Mouse (Mus musculus) neural tube, embryonic 13.5 days (tissue): ENCODE data around the gene Tmem63c. TPM values are rescaled to one million over a fixed set of nuclear protein-coding genes. Genes with fewer than 3 reads are reported as not detected.

Experiments used
- ATAC-seq: fragments of 200-750 bp; cut with Nextera tagmentation; 2 replicates; pipeline ENCODE4 v1.8.0; 2017; ENCODE audit warnings: low read depth, mild to moderate bottlenecking, moderate TSS enrichment, moderate library complexity
- H3K27ac ChIP-seq: fragments of 300-500 bp; sonication (generic); replicated peaks from 2 replicates; pipeline ENCODE4 v1.5.1; 2015; ENCODE audit warnings: moderate library complexity, mild to moderate bottlenecking, inconsistent platforms
- H3K27me3 ChIP-seq: fragments of 300-500 bp; sonication (generic); 2 replicates; pipeline ENCODE4 v1.6.1; 2015; ENCODE audit warnings: mild to moderate bottlenecking, inconsistent platforms
- H3K36me3 ChIP-seq: fragments of 300-500 bp; sonication (generic); 2 replicates; pipeline ENCODE4 v1.6.1; 2015; ENCODE audit warnings: mild to moderate bottlenecking, inconsistent platforms
- H3K4me1 ChIP-seq: fragments of 300-500 bp; sonication (generic); replicated peaks from 2 replicates; pipeline ENCODE4 v1.6.1; 2015; ENCODE audit warnings: inconsistent platforms
- H3K4me2 ChIP-seq: fragments of 300-500 bp; sonication (generic); 2 replicates; pipeline ENCODE4 v1.6.1; 2015; ENCODE audit warnings: inconsistent platforms, mild to moderate bottlenecking, moderate library complexity
- H3K4me3 ChIP-seq: fragments of 300-500 bp; sonication (generic); 2 replicates; pipeline ENCODE4 v1.5.1; 2015; ENCODE audit warnings: mild to moderate bottlenecking, inconsistent platforms
- H3K9ac ChIP-seq: fragments of 300-500 bp; sonication (generic); 2 replicates; pipeline ENCODE4 v1.6.1; 2015; ENCODE audit warnings: moderate library complexity, mild to moderate bottlenecking, inconsistent platforms
- H3K9me3 ChIP-seq: fragments of 300-500 bp; sonication (generic); 2 replicates; pipeline ENCODE4 v1.6.1; 2016; ENCODE audit warnings: inconsistent platforms
- WGBS: fragments of 180-500 bp; shearing (Covaris S2); methylation state at CpG from one replicate; pipeline ENCODE4 v1.1.7; 2015; 5-methylcytosine and 5-hydroxymethylcytosine counted together
- polyA plus RNA-seq: library from polyadenylated mRNA; unstranded; fragments of >200 nt; fragmentation: Nextera tagmentation; extraction: Ambion mirVana; gene quantifications from 2 replicates; pipeline ENCODE4 v1.2.1, GENCODE M21; 2015

The Tmem63c gene
- polyA plus RNA-seq, 1 experiment from 2014 or later = 7.1 TPM

GRCm38 (mm10) chr12:86988227-86988626, 32.9 kb upstream of the Tmem63c start:
- Histone ChIP-seq H3K4me3 (no peak overlapping the region), H3K4me2 (no peak overlapping the region; the same call in 1 of the 2 replicates), H3K4me1 (peaks cover 33% of the 10 kb centered on the region), H3K9me3 (no peaks in the 10 kb centered on the region), H3K27me3 (peaks cover 97% of the 10 kb centered on the region), H3K27ac (no peak overlapping the region), H3K36me3 (no peaks in the 10 kb centered on the region), H3K9ac (no peak overlapping the region)
- 47% methylated on average over 16 of the region's 16 CpGs for WGBS
- no peak for ATAC-seq

- Histone ChIP-seq H3K36me3 (no peaks in the 10 kb centered on the region), H3K9ac (peak overlapping the region; percentile 81), H3K27me3 (peaks cover 86% of the 10 kb centered on the region), H3K27ac (no peak overlapping the region), H3K4me1 (peaks cover 21% of the 10 kb centered on the region), H3K4me3 (peak overlapping the region; percentile 57), H3K4me2 (peak overlapping the region; percentile 75), H3K9me3 (no peaks in the 10 kb centered on the region)
- whole genome bisulfite sequencing = 9% methylated on average over 15 of the region's 15 CpGs
- ATAC-seq = peak; percentile 13; the same call in 1 of the 2 replicates
Observed at GRCm38 (mm10) chr12:86989378-86989777, 31.8 kb upstream of the Tmem63c start.

DNA sequence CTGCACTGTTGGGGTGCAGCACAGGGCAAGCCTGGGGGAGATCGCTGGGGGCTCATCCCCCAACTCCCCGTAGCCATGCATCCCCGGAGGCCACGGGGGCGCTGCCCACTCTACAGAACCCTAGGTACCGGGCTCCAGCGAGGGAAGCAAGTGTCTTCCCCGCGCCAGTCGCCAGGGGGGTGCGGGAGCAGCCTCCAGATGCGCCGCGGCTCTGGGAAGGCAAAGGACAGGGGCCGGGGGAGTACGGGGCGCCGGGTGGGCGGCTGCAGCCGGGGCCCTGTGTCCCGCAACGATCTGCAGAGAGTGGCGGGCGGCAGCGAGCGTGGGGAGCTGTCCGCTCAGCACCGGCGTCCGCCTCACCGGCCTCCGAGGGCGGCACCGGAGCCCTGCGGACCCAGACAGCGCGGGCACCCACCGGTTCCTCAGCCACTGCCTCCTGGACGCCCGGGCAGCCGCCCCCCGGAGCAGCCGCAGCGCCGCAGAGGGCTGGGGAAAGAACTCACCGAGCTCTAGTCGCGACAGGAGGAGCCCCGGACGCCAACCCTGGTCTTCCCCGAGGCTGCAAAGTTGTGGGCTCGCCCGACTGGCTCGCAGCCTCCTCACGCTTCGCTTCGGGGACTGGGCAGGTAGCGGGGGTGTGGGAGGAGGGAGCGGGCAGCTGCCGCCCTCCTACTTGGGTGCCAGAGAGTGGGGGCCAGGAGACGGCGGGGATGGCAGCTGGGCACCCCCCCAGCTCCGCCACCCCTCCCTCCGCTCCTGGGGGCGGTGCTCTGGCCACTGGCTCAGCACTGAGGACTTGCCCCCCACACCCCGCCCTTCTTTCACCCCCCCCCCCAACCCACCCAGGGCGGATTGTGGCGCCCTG, 31.0 kb upstream of the Tmem63c start, which contains the start of gene Zdhhc22:
Gene Zdhhc22, minus strand, starts transcription at position 541 of the 865 bp plus-strand sequence.
- H3K9ac ChIP-seq = peak within 1 kb of the TSS; percentile 81
- peak within 1 kb of the TSS; percentile 64 for H3K27ac ChIP-seq
- H3K4me3 ChIP-seq = peak within 1 kb of the TSS; percentile 57
- peak within 1 kb of the TSS; percentile 75 for H3K4me2 ChIP-seq
- peak; percentile 81 for ATAC-seq
- H3K4me1 ChIP-seq = peaks cover 21% of the 10 kb centered on the region
- WGBS = under 1% methylated on average over 54 of the region's 68 CpGs
- peaks cover 78% of the 10 kb centered on the region for H3K27me3 ChIP-seq
- H3K36me3 ChIP-seq = no peaks in the 10 kb centered on the region
- no peaks in the 10 kb centered on the region for H3K9me3 ChIP-seq

- Histone ChIP-seq H3K36me3 (no peaks in the 10 kb centered on the region), H3K4me1 (peaks cover 21% of the 10 kb centered on the region), H3K27me3 (peaks cover 72% of the 10 kb centered on the region), H3K4me3 (peak overlapping the region; percentile 57), H3K9ac (peak overlapping the region; percentile 81), H3K9me3 (0 out of 2 replicates have a peak, but pooled peaks cover 2% of the 10 kb centered on the region), H3K27ac (no peak overlapping the region), H3K4me2 (peak overlapping the region; percentile 75)
- 44% methylated on average over 2 of the region's 2 CpGs for WGBS
- ATAC-seq = no peak; the same call in 1 of the 2 replicates
Observed at GRCm38 (mm10) chr12:86990755-86991110, 30.4 kb upstream of the Tmem63c start.

GRCm38 (mm10) chr12:86994166-86994565, 27.0 kb upstream of the Tmem63c start:
- H3K27ac ChIP-seq = no peak overlapping the region

DNA sequence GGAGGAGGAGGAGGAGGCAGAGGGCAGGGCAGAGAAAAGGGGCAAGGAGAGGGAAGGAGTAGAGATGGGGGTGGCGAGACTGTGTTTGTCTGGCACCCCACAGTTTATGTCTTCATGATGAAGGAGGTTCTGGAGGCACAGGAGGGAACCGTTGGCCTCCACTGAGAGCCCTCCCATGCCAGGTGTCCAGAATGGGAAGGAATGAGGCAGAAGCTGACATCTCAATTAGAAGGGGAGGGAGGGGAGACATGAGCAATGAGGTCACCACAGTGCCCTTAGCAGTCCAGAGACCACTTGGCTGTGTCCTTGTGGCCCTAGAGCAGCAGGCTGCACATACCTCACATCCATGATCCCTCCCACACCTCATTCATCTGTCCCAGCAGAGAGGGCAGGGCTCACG, 26.4 kb upstream of the Tmem63c start:
- H3K27ac ChIP-seq = no peak overlapping the region
- H3K36me3 ChIP-seq = no peaks in the 10 kb centered on the region
- no peak overlapping the region for H3K4me3 ChIP-seq
- H3K9ac ChIP-seq = no peak overlapping the region
- H3K9me3 ChIP-seq = 0 out of 2 replicates have a peak, but pooled peaks cover 4% of the 10 kb centered on the region
- peaks cover 32% of the 10 kb centered on the region for H3K27me3 ChIP-seq
- peaks cover 14% of the 10 kb centered on the region for H3K4me1 ChIP-seq
- 37% methylated on average over 3 of the region's 3 CpGs for WGBS
- no peak overlapping the region for H3K4me2 ChIP-seq
- ATAC-seq = no peak

More at GRCm38 (mm10) chr12:86994166-86994565, 27.0 kb upstream of the Tmem63c start:
- ATAC-seq = no peak
- peaks cover 19% of the 10 kb centered on the region for H3K4me1 ChIP-seq
- no peak overlapping the region for H3K4me2 ChIP-seq
- H3K27me3 ChIP-seq = peaks cover 38% of the 10 kb centered on the region
- WGBS = 34% methylated on average over 4 of the region's 4 CpGs
- no peak overlapping the region for H3K9ac ChIP-seq
- H3K36me3 ChIP-seq = no peaks in the 10 kb centered on the region
- H3K9me3 ChIP-seq = 0 out of 2 replicates have a peak, but pooled peaks cover 4% of the 10 kb centered on the region
- no peak overlapping the region for H3K4me3 ChIP-seq

GRCm38 (mm10) chr12:86995931-86996330, 25.2 kb upstream of the Tmem63c start:
- H3K27me3 ChIP-seq = peaks cover 20% of the 10 kb centered on the region
- WGBS = 77% methylated on average over 6 of the region's 6 CpGs
- 0 out of 2 replicates have a peak, but pooled peaks cover 4% of the 10 kb centered on the region for H3K9me3 ChIP-seq
- H3K27ac ChIP-seq = no peak overlapping the region
- no peak overlapping the region for H3K4me2 ChIP-seq
- H3K9ac ChIP-seq = no peak overlapping the region
- no peak overlapping the region for H3K4me3 ChIP-seq
- peaks cover 15% of the 10 kb centered on the region for H3K4me1 ChIP-seq
- H3K36me3 ChIP-seq = no peaks in the 10 kb centered on the region
- no peak for ATAC-seq

- WGBS = 88% methylated on average over 4 of the region's 4 CpGs
- peaks cover 14% of the 10 kb centered on the region for H3K4me1 ChIP-seq
- H3K36me3 ChIP-seq = no peaks in the 10 kb centered on the region
- H3K9me3 ChIP-seq = 0 out of 2 replicates have a peak, but pooled peaks cover 4% of the 10 kb centered on the region
- no peak overlapping the region for H3K4me3 ChIP-seq
- H3K9ac ChIP-seq = no peak overlapping the region
- H3K4me2 ChIP-seq = no peak overlapping the region
- no peak overlapping the region for H3K27ac ChIP-seq
- no peak for ATAC-seq
- no peaks in the 10 kb centered on the region; the same call in 1 of the 2 replicates for H3K27me3 ChIP-seq
Observed at GRCm38 (mm10) chr12:86998699-86999098, 22.4 kb upstream of the Tmem63c start.

DNA sequence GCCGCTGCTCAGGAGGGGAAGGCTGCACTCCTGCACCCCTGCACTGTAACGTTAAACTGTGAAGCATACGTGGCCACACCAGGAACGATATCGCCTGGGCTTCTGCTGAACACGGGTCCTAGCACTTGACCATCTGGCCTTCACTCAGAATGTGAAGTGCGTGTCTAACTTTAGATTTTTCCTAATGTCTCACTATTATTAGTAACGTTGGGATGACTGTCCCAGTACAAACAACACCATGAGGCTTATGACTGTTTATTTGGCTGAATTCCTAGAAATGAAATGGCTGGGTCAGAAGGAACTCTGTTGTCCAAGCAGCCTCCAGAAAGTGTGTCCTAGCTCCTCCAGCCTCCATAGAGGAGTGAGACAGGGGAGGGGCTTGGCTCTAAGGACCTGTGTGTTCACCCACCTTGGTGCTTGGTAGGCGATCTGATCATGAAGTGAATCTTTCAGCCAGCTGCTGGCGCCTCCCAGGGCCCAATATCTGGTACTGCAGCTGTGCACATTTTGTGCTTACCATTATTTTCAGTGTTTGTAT, 21.8 kb upstream of the Tmem63c start:
- no peak overlapping the region for H3K4me3 ChIP-seq
- no peaks in the 10 kb centered on the region; the same call in 1 of the 2 replicates for H3K27me3 ChIP-seq
- no peak overlapping the region for H3K4me2 ChIP-seq
- H3K9me3 ChIP-seq = 0 out of 2 replicates have a peak, but pooled peaks cover 4% of the 10 kb centered on the region
- WGBS = 75% methylated on average over 10 of the region's 10 CpGs
- no peak overlapping the region for H3K27ac ChIP-seq
- no peak overlapping the region for H3K9ac ChIP-seq
- ATAC-seq = no peak
- peaks cover 14% of the 10 kb centered on the region for H3K4me1 ChIP-seq
- no peaks in the 10 kb centered on the region for H3K36me3 ChIP-seq

GRCm38 (mm10) chr12:87000151-87000839, 20.8 kb upstream of the Tmem63c start:
- peaks cover 14% of the 10 kb centered on the region for H3K4me1 ChIP-seq
- H3K27ac ChIP-seq = no peak overlapping the region
- H3K27me3 ChIP-seq = no peaks in the 10 kb centered on the region; the same call in 1 of the 2 replicates
- H3K4me2 ChIP-seq = no peak overlapping the region
- ATAC-seq = no peak
- H3K9me3 ChIP-seq = 0 out of 2 replicates have a peak, but pooled peaks cover 4% of the 10 kb centered on the region
- 57% methylated on average over 5 of the region's 5 CpGs for WGBS
- H3K9ac ChIP-seq = no peak overlapping the region
- no peak overlapping the region for H3K4me3 ChIP-seq
- H3K36me3 ChIP-seq = no peaks in the 10 kb centered on the region

DNA sequence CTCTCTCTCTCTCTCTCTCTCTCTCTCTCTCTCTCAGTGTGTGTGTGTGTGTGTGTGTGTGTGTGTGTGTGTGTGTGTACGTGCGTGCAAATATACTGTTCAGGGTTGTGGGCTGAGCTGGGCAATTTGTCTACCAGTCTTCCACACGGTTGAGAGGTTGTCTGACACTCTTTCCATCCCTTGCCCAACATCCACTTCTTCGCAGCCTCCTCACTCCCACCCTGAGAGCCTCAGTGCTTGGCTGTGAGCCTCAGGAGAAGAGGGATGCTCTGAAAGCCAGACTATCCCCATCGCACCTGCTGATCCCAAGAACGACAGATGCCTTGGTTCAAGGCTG, 20.3 kb upstream of the Tmem63c start:
- Histone ChIP-seq H3K36me3 (no peaks in the 10 kb centered on the region), H3K27ac (no peak overlapping the region), H3K4me3 (no peak overlapping the region), H3K27me3 (no peaks in the 10 kb centered on the region; the same call in 1 of the 2 replicates), H3K9me3 (0 out of 2 replicates have a peak, but pooled peaks cover 1% of the 10 kb centered on the region), H3K4me1 (peaks cover 14% of the 10 kb centered on the region), H3K4me2 (no peak overlapping the region), H3K9ac (no peak overlapping the region)
- ATAC-seq = peak; percentile 71
- 40% methylated on average over 6 of the region's 6 CpGs for WGBS

GRCm38 (mm10) chr12:87002209-87002608, 18.9 kb upstream of the Tmem63c start:
- Histone ChIP-seq H3K27me3 (no peaks in the 10 kb centered on the region; the same call in 1 of the 2 replicates), H3K27ac (no peak overlapping the region), H3K4me3 (no peak overlapping the region), H3K36me3 (no peaks in the 10 kb centered on the region), H3K9ac (no peak overlapping the region), H3K4me2 (no peak overlapping the region), H3K4me1 (peaks cover 14% of the 10 kb centered on the region), H3K9me3 (no peaks in the 10 kb centered on the region)
- 72% methylated on average over 7 of the region's 7 CpGs for WGBS
- ATAC-seq = no peak
